Mouse (Mus musculus): ENCODE data around the gene Thsd1.

GRCm38 (mm10) chr8:22247956-22248355 is 20.8 kb downstream of the Thsd1 start:
- TF ChIP-seq POLR2A (IDR thresholded peaks at IDR 0.05; ENCODE audit: borderline replicate concordance, insufficient read depth, low read length) = no peak
- no peak for TF ChIP-seq CTCF (IDR thresholded peaks at IDR 0.05; ENCODE audit: borderline replicate concordance, insufficient read depth, low read depth, low read length)

All from cerebellum, adult 2 months (tissue).